Mouse (Mus musculus) lung, adult 10 weeks (tissue): ENCODE data around the gene Hoga1. TPM values are rescaled to one million over a fixed set of nuclear protein-coding genes. Genes with fewer than 3 reads are reported as not detected.

Source experiments
- polyA plus RNA-seq: library from polyadenylated mRNA; stranded (reverse); fragments of 350-450 nt; fragmentation: Illumina TruSeq; extraction: RNeasy Lipid Tissue Mini Kit (QIAGEN cat#74804); gene quantifications from one replicate; pipeline ENCODE4 v1.2.3, GENCODE M21; 2014; ENCODE audit warnings: low read depth, low replicate concordance; ENCODE audit not compliant: insufficient read depth

Gene Hoga1
- 4.7 TPM for polyA plus RNA-seq

DNA sequence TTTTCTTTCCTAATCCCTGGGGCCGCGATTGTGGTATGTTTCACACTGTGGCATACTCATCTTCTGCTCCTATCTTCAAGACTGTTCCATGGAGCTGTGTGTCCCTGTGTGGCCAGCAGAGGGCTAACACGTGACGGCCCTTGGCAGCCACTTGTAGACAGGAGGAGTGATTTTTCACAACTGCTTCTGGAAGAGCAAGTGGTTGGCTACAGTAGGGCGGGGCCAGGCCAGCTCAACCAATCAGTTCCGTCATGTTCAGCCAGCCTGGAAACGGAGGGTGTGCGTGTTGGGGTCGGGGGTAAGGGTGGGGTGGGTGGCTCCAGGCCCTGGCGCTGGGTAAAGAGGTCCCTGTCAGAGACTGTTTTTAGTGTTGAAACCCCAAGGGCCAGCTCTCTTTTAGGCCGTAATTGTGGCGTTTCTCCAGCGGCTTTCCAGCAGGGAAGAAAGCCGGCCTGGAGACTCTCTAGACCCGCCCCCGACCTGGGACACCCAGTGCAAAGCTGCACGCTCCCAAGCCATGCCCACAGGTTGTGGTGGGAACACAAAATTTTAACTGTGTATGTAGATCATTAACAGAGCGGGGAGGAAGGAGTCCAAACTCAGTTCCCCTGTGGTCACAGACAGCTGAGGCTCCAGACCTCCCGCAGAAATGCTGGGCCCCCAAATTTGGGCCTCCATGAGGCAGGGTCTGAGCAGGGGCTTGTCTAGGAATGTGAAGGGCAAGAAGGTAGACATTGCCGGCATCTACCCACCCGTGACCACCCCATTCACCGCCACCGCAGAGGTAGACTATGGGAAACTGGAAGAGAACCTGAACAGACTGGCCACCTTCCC lies at the start of gene Hoga1:
Gene Hoga1, plus strand, starts transcription at position 342 of the 834 bp plus-strand sequence.

DNA sequence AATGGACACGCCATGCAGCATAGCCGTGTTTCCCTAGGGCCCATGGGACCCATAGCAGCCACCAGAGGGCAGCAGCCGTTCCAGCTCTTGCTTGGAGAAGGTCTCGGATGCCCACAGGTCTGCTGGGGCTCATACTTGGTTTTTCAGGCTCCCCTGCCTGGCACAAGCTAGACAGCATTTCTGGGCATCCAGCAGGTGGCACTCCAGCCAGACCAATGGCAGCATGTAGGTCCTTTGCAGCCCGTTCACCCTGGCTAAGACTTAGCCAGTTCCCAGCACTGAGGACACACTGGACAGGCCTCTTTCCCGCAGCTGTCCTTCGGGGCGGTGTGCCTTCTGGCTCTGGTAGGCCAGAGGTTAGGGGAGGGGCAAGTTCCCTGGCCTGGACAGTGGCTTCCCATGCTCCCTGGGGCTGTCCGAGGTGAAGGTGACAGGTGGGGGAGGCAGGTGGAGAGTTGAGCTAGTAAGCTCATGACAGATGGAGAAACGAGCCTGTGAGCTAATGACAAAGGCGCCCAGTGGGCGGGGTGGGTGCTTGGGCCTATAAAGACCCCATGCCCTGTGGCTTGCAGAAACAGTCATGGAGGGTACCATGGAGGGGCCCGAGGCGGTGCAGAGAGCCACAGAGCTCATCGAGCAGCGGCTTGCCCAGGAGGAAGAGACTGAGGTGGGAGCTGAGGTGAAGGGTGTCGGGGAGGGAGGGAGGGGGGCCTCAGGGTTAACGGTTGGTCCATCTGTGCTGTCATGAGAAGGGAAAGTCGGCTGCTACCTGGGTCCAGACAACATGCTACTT lies 9.8 kb upstream of the Hoga1 start, which contains the start of gene Ankrd2:
Gene Ankrd2, plus strand, starts transcription at position 545 of the 793 bp plus-strand sequence.

DNA sequence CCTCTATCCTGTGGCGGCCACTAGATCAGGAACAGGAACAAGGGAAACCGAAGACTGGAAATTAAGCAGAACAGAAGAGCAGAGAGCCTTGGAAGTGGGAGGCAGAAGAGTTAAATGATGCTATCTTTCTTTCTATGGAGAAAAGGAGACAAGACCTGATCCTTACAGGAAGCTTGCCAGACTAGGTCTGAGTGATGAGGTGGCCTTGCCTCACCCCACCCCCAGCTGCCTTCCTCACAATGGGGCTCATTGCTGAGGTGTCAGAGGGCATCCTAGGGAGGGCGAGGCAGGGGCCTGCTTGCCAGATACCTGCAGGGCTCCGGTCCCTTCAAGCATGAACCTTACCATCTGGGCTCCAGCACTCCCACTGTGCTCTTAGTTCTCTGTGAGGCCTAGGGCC lies 6.5 kb downstream of the Hoga1 start, which contains the start of gene 4933411K16Rik:
Gene 4933411K16Rik, plus strand, starts transcription at position 301 of the 400 bp plus-strand sequence.

DNA sequence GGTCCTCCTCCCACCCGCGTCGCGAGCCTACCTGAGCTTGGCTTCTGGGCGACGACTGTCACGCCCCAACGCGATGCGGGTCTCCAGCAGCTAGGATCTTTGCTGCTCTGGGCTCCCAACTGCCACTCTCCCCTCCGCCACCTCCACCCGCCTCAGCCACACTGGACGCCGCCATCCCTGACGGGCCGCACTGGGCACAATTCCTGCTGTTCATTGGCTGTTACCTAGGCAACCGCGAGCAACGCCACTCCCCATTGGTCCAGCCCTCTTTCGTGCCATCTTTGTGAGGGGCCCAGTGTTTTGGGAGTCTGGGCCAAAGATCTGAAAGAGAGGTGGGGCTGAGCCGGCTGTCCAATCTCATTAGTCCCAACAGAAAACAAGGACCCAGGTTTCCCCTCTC lies 40.8 kb downstream of the Hoga1 start, which contains the start of gene Morn4:
Gene Morn4, minus strand, starts transcription at position 192 of the 400 bp plus-strand sequence.

DNA sequence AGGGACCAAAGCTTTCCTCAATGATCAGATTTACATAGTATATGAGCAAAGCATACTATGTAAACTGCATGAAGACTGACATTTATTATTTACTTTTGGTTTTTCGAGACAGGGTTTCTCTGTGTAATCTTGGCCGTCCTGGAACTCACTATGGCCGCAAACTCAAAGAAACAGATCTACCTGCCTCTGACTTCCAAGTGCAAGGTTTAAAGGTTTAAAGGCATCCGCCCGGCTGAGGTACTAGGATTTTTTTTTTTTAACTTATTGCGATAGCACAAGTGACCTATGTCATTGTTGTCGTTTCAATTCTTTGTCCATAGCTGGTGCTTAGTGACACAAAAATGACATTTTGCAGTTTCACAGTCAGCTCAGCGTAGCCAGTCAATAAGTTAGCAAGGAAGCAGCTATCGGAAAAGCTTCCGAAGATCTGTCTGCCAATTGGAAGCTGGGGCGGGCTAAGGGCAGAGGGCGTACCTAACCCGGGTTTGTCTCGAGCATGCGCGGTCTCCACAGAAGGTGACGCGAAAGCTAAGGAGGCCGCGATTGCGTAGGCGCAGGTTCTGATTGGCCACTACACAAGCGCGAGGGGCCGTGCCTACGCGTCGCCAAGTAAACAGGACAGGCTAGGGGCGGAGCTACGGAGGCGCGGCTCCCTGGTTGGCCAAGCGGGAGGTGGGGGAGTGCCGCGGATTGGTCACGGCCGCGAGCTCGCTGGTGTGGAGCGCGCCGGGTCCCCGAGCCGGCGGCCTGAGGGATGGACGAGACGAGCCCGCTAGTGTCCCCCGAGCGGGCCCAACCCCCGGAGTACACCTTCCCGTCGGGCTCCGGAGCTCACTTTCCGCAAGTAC lies 44.6 kb downstream of the Hoga1 start, which contains the start of gene Pi4k2a:
Gene Pi4k2a, plus strand, starts transcription at position 723 of the 848 bp plus-strand sequence.

Other genes starting within 250 kb of the Hoga1 start
- 1.5 TPM for gene Arhgap19, start 243.6 kb upstream of the Hoga1 start, polyA plus RNA-seq
- gene Frat1, start 215.6 kb upstream of the Hoga1 start, polyA plus RNA-seq, result 2.7 TPM
- 2.3 TPM for gene Frat2, start 197.5 kb upstream of the Hoga1 start, polyA plus RNA-seq
- gene Rrp12, start 149.4 kb upstream of the Hoga1 start, polyA plus RNA-seq, result 2.7 TPM
- 86.8 TPM for gene Pgam1, start 133.7 kb upstream of the Hoga1 start, polyA plus RNA-seq
- 15.6 TPM for gene Exosc1, start 112.2 kb upstream of the Hoga1 start, polyA plus RNA-seq
- gene Zdhhc16, start 112.1 kb upstream of the Hoga1 start, polyA plus RNA-seq, result 21.9 TPM
- gene Mms19, start 64.5 kb upstream of the Hoga1 start, polyA plus RNA-seq, result 12.7 TPM
- gene Ubtd1, start 63.8 kb upstream of the Hoga1 start, polyA plus RNA-seq, result 13.2 TPM
- gene Ankrd2, start 9.6 kb upstream of the Hoga1 start, polyA plus RNA-seq, result 0.29 TPM
- gene 4933411K16Rik, start 6.6 kb downstream of the Hoga1 start, polyA plus RNA-seq, result 0.17 TPM
- 2.8 TPM for gene Morn4, start 40.7 kb downstream of the Hoga1 start, polyA plus RNA-seq
- 20.0 TPM for gene Pi4k2a, start 44.9 kb downstream of the Hoga1 start, polyA plus RNA-seq
- 93.3 TPM for gene Avpi1, start 83.4 kb downstream of the Hoga1 start, polyA plus RNA-seq
- 70.7 TPM for gene Marveld1, start 101.8 kb downstream of the Hoga1 start, polyA plus RNA-seq
- gene Zfyve27, start 118.3 kb downstream of the Hoga1 start, polyA plus RNA-seq, result 16.4 TPM
- 1.6 TPM for gene Sfrp5, start 156.6 kb downstream of the Hoga1 start, polyA plus RNA-seq
- gene Golga7b, start 202.0 kb downstream of the Hoga1 start, polyA plus RNA-seq, result 0.13 TPM